ENCODE assay signal across 9 mouse cellular contexts in genomic region chr8:117107533-117107932, GRCm38 (mm10). TPM values are rescaled to one million over a fixed set of nuclear protein-coding genes. Genes with fewer than 3 reads are reported as not detected.
DNase-seq lines count a peak whose midpoint lies in the region; ATAC-seq and TF ChIP-seq lines count a peak whose summit lies in the region.
"Had no signal": no experiment of that assay in that cellular context is flagged by ENCODE, and none has a peak within 500 bp of the region (broad histone marks: within the 10 kb centered on the region; RNA-seq: fewer than 3 reads in every experiment).

No protein-coding gene starts in this region.

- no peak overlapping the region for H3K4me2 ChIP-seq in heart, embryonic 11.5 days
- H3K4me2 ChIP-seq in hindbrain, postnatal 0 days (ENCODE audit: low read depth, low read length): no peak overlapping the region
- H3K4me2 ChIP-seq in midbrain, embryonic 14.5 days (ENCODE audit: low read length): no peak overlapping the region

- no peak for ATAC-seq in heart, embryonic 11.5 days (replicated peaks; ENCODE audit: insufficient number of reproducible peaks, low FRiP score, low TSS enrichment)
- peak; percentile 73 for ATAC-seq in erythroid progenitor cell, adult 5-6 weeks (replicated peaks; ENCODE audit: low FRiP score, poor library complexity, severe bottlenecking)
- no peak for ATAC-seq in hindbrain, postnatal 0 days
- no peak for ATAC-seq in midbrain, embryonic 14.5 days (ENCODE audit: low FRiP score, low TSS enrichment)

- H3K27me3 ChIP-seq in heart, embryonic 11.5 days (ENCODE audit: control insufficient read depth, insufficient read depth, low read length): no peaks in the 10 kb centered on the region
- H3K27me3 ChIP-seq in hindbrain, postnatal 0 days (ENCODE audit: insufficient read depth, low read length): no peaks in the 10 kb centered on the region
- H3K27me3 ChIP-seq in midbrain, embryonic 14.5 days (ENCODE audit: control insufficient read depth, insufficient read depth, low read length): no peaks in the 10 kb centered on the region

- H3K9me3 ChIP-seq in heart, embryonic 11.5 days (replicated peaks; ENCODE audit: control insufficient read depth, low read length): no peaks in the 10 kb centered on the region
- H3K9me3 ChIP-seq in hindbrain, postnatal 0 days (ENCODE audit: low read length): no peaks in the 10 kb centered on the region
- no peaks in the 10 kb centered on the region for H3K9me3 ChIP-seq in midbrain, embryonic 14.5 days (ENCODE audit: control insufficient read depth, low read length)

- intact Hi-C loops in left cerebral cortex, postnatal 14 days (cut with DNase I): loop anchor here (5.0 kb wide), 1 partner anchor 370 kb away; no protein-coding TSS in a partner anchor

- no peak overlapping the region for H3K4me3 ChIP-seq in heart, embryonic 11.5 days (ENCODE audit: low read depth, low read length)
- H3K4me3 ChIP-seq in bone marrow, adult 2 months (replicated peaks; ENCODE audit: control insufficient read depth, low read depth, low read length): no peak overlapping the region
- no peak overlapping the region for H3K4me3 ChIP-seq in hindbrain, postnatal 0 days (ENCODE audit: low read length)
- no peak overlapping the region for H3K4me3 ChIP-seq in midbrain, embryonic 14.5 days (replicated peaks; ENCODE audit: low read depth, low read length)
- H3K4me3 ChIP-seq: myocyte had no signal

- peak; percentile 93 for TF ChIP-seq CTCF in bone marrow, adult 2 months (IDR thresholded peaks at IDR 0.05; ENCODE audit: control insufficient read depth, insufficient read depth, low read length)
- peak; percentile 86 for TF ChIP-seq CTCF in hindbrain, postnatal 0 days (IDR thresholded peaks at IDR 0.05; ENCODE audit: low read depth)

- H3K27ac ChIP-seq in heart, embryonic 11.5 days (ENCODE audit: low read depth, low read length): no peak overlapping the region
- H3K27ac ChIP-seq in bone marrow, adult 2 months (ENCODE audit: control insufficient read depth, insufficient read depth, low read depth, low read length, poor library complexity): no peak overlapping the region
- H3K27ac ChIP-seq in hindbrain, postnatal 0 days: no peak overlapping the region
- H3K27ac ChIP-seq in midbrain, embryonic 14.5 days (replicated peaks; ENCODE audit: low read depth, low read length): no peak overlapping the region

- 18% methylated on average over 9 of the region's 9 CpGs for WGBS in heart, embryonic 11.5 days (ENCODE audit: insufficient replicate concordance)
- WGBS in bone marrow, adult 2 months: 9% methylated on average over 9 of the region's 9 CpGs
- 22% methylated on average over 9 of the region's 9 CpGs for WGBS in hindbrain, postnatal 0 days
- 25% methylated on average over 9 of the region's 9 CpGs for WGBS in midbrain, embryonic 14.5 days

- H3K9ac ChIP-seq in heart, embryonic 11.5 days (ENCODE audit: low read depth, low read length): no peak overlapping the region
- no peak overlapping the region for H3K9ac ChIP-seq in hindbrain, postnatal 0 days (replicated peaks; ENCODE audit: low read length)
- no peak overlapping the region for H3K9ac ChIP-seq in midbrain, embryonic 14.5 days (replicated peaks; ENCODE audit: low read length)

- H3K4me1 ChIP-seq in heart, embryonic 11.5 days (ENCODE audit: control insufficient read depth, insufficient read depth, low read length): no peaks in the 10 kb centered on the region
- H3K4me1 ChIP-seq in bone marrow, adult 2 months (ENCODE audit: control insufficient read depth, insufficient read depth, low read length): no peaks in the 10 kb centered on the region; the same call in 1 of the 2 replicates
- H3K4me1 ChIP-seq in hindbrain, postnatal 0 days (ENCODE audit: insufficient read depth, low read length): no peaks in the 10 kb centered on the region
- H3K4me1 ChIP-seq in midbrain, embryonic 14.5 days (ENCODE audit: control insufficient read depth, insufficient read depth, low read length): no peaks in the 10 kb centered on the region

- no peak for TF ChIP-seq POLR2A in bone marrow, adult 2 months (IDR thresholded peaks at IDR 0.05; ENCODE audit: borderline replicate concordance, control insufficient read depth, low read depth, low read length)

- no peaks in the 10 kb centered on the region for H3K36me3 ChIP-seq in heart, embryonic 11.5 days (ENCODE audit: control insufficient read depth, insufficient read depth, low read length)
- no peaks in the 10 kb centered on the region for H3K36me3 ChIP-seq in hindbrain, postnatal 0 days (ENCODE audit: insufficient read depth, low read length)
- no peaks in the 10 kb centered on the region for H3K36me3 ChIP-seq in midbrain, embryonic 14.5 days (ENCODE audit: control insufficient read depth, insufficient read depth, low read length)

- peak; percentile 93 for DNase-seq in heart, adult 11 months
- DNase-seq in hindbrain, postnatal 0 days (ENCODE audit: low spot score): peak; percentile 80
- peak; percentile 77 to 81 for DNase-seq in left cerebral cortex, postnatal 14 days (ENCODE audit: low spot score in 2 of 2)
- DNase-seq in midbrain, embryonic 14.5 days: peak; percentile 81
- peak; percentile 68 to 90 for DNase-seq in spleen, postnatal 4 days (ENCODE audit: low spot score in 2 of 2)

RNA-seq across cellular contexts. Expression of gene Bco1, which starts 11.9 kb away (rescaled TPM):
- polyA plus RNA-seq in heart, embryonic 11.5 days (2014; fragmentation: Nextera tagmentation; extraction: Ambion mirVana): 0.08 and 0.49 TPM in 2 replicates
- not detected in 2 replicates for polyA plus RNA-seq in bone marrow, adult 2 months (2011; ENCODE audit: insufficient read depth, insufficient read length, low replicate concordance, missing spikeins)
- 1.8 TPM in 1 of 2 replicates, not detected in the other for total RNA-seq in erythroid progenitor cell, adult 5-6 weeks (2015; ENCODE audit: low replicate concordance)
- total RNA-seq in erythroid progenitor cell, adult 5-6 weeks (2017; ENCODE audit: low replicate concordance): not detected in 2 replicates
- 0.11 and 0.21 TPM in 2 replicates for total RNA-seq in hindbrain, postnatal 0 days (2014; rRNA removed)
- 0.32 and 0.39 TPM in 2 replicates for polyA plus RNA-seq in hindbrain, postnatal 0 days (2015; fragmentation: Nextera tagmentation; extraction: Ambion mirVana)
- total RNA-seq in left cerebral cortex, postnatal 14 days (2021): not detected
- polyA plus RNA-seq in midbrain, embryonic 14.5 days (2014; fragmentation: Nextera tagmentation; extraction: Ambion mirVana): 0.18 TPM in 1 of 2 replicates, not detected in the other

RNA-seq across cellular contexts. Expression of gene Pkd1l2, which starts 25.3 kb away (rescaled TPM):
- polyA plus RNA-seq in heart, embryonic 11.5 days (2014; fragmentation: Nextera tagmentation; extraction: Ambion mirVana): 0.03 TPM in 1 of 2 replicates, not detected in the other
- not detected in 2 replicates for polyA plus RNA-seq in bone marrow, adult 2 months (2011; ENCODE audit: insufficient read depth, insufficient read length, low replicate concordance, missing spikeins)
- 1.1 TPM in 1 of 2 replicates, not detected in the other for total RNA-seq in erythroid progenitor cell, adult 5-6 weeks (2015; ENCODE audit: low replicate concordance)
- not detected in 2 replicates for total RNA-seq in erythroid progenitor cell, adult 5-6 weeks (2017; ENCODE audit: low replicate concordance)
- total RNA-seq in hindbrain, postnatal 0 days (2014; rRNA removed): 0.22 and 2.0 TPM in 2 replicates
- polyA plus RNA-seq in hindbrain, postnatal 0 days (2015; fragmentation: Nextera tagmentation; extraction: Ambion mirVana): 0.05 and 0.06 TPM in 2 replicates
- total RNA-seq in left cerebral cortex, postnatal 14 days (2021): not detected
- 0.12 TPM in 1 of 2 replicates, not detected in the other for polyA plus RNA-seq in midbrain, embryonic 14.5 days (2014; fragmentation: Nextera tagmentation; extraction: Ambion mirVana)

RNA-seq across cellular contexts. Expression of gene Gan, which starts 50.4 kb away (rescaled TPM):
- polyA plus RNA-seq in heart, embryonic 11.5 days (2014; fragmentation: Nextera tagmentation; extraction: Ambion mirVana): 1.4 and 1.7 TPM in 2 replicates
- 2.9 and 3.1 TPM in 2 replicates for polyA plus RNA-seq in bone marrow, adult 2 months (2011; ENCODE audit: insufficient read depth, insufficient read length, low replicate concordance, missing spikeins)
- 12.3 and 15.1 TPM in 2 replicates for total RNA-seq in erythroid progenitor cell, adult 5-6 weeks (2015; ENCODE audit: low replicate concordance)
- 12.4 and 13.6 TPM in 2 replicates for total RNA-seq in erythroid progenitor cell, adult 5-6 weeks (2017; ENCODE audit: low replicate concordance)
- total RNA-seq in hindbrain, postnatal 0 days (2014; rRNA removed): 8.5 and 11.1 TPM in 2 replicates
- 4.8 and 5.6 TPM in 2 replicates for polyA plus RNA-seq in hindbrain, postnatal 0 days (2015; fragmentation: Nextera tagmentation; extraction: Ambion mirVana)
- total RNA-seq in left cerebral cortex, postnatal 14 days (2021): 10 to 100 TPM; 17.2 to 19.3 TPM
- polyA plus RNA-seq in midbrain, embryonic 14.5 days (2014; fragmentation: Nextera tagmentation; extraction: Ambion mirVana): 4.9 and 7.1 TPM in 2 replicates
